Mouse (Mus musculus) liver, adult 2 months (tissue): ENCODE data around the gene Tmem100.

Experiments used
- CTCF ChIP-seq: fragments of 200-500 bp; IDR thresholded peaks from 2 replicates; pipeline ENCODE4 v1.5.1; 2011; ENCODE audit warnings: low read depth, low read length, control low read depth
- POLR2A ChIP-seq: fragments of 200-500 bp; IDR thresholded peaks from 2 replicates; pipeline ENCODE4 v1.6.1; 2011; ENCODE audit warnings: low read length, control low read depth; ENCODE audit not compliant: insufficient read depth; ENCODE audit errors: extremely low read depth

DNA sequence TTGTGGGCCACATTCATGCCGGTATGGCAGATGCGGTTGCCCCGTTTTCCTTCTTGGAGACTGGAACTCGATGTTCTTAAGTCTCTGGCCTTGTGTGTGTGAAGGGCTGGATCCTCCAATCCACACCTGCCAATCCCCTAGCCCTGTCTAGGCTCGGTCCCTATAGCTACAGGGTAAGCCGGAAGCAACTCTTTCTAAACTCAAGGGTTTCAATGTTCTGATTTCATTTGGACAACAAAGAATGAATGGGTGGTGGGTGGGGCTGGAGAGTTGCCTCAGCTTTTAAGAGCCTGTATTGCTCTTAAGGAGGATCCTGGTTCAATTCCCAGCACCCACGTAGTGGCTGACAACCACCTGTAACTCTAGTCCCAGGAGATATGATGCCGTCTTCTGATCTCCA, 43.6 kb upstream of the Tmem100 start:
- no peak for TF ChIP-seq CTCF
- TF ChIP-seq POLR2A, result no peak
